Mouse (Mus musculus) embryonic facial prominence, embryonic 14.5 days (tissue): ENCODE results near the gene Srsf9. TPM values are rescaled to one million over a fixed set of nuclear protein-coding genes. Genes with fewer than 3 reads are reported as not detected.

Source experiments
- ATAC-seq: fragments of 200-750 bp; cut with Nextera tagmentation; 2 replicates; pipeline ENCODE4 v1.8.0; 2017; ENCODE audit warnings: low read depth, moderate number of reproducible peaks, moderate TSS enrichment
- DNase-seq: peaks from one replicate; pipeline ENCODE4 v3.0.0-alpha.2; 2015; ENCODE audit warnings: low spot score
- H3K27ac ChIP-seq: fragments of 300-500 bp; sonication (generic); replicated peaks from 2 replicates; pipeline ENCODE4 v1.5.1; 2014; ENCODE audit warnings: low read depth, mild to moderate bottlenecking, low read length, moderate library complexity
- H3K27me3 ChIP-seq: fragments of 300-500 bp; sonication (generic); replicated peaks from 2 replicates; pipeline ENCODE4 v1.6.1; 2014; ENCODE audit warnings: low read length; ENCODE audit not compliant: control insufficient read depth, insufficient read depth
- H3K36me3 ChIP-seq: fragments of 300-500 bp; sonication (generic); 2 replicates; pipeline ENCODE4 v1.6.1; 2014; ENCODE audit warnings: low read length, mixed read lengths; ENCODE audit not compliant: control insufficient read depth, insufficient read depth
- H3K4me1 ChIP-seq: fragments of 300-500 bp; sonication (generic); 2 replicates; pipeline ENCODE4 v1.6.1; 2014; ENCODE audit warnings: antibody characterized with exemption, low read length; ENCODE audit not compliant: control insufficient read depth, insufficient read depth
- H3K4me2 ChIP-seq: fragments of 300-500 bp; sonication (generic); 2 replicates; pipeline ENCODE4 v1.6.1; 2014; ENCODE audit warnings: low read depth, mild to moderate bottlenecking, low read length, moderate library complexity, mixed read lengths
- H3K4me3 ChIP-seq: fragments of 300-500 bp; sonication (generic); 2 replicates; pipeline ENCODE4 v1.5.1; 2014; ENCODE audit warnings: low read depth, mild to moderate bottlenecking, low read length
- H3K9ac ChIP-seq: fragments of 300-500 bp; sonication (generic); 2 replicates; pipeline ENCODE4 v1.6.1; 2014; ENCODE audit warnings: low read depth, mild to moderate bottlenecking, low read length, moderate library complexity, mixed read lengths
- H3K9me3 ChIP-seq: fragments of 300-500 bp; sonication (generic); 2 replicates; pipeline ENCODE4 v1.6.1; 2016; ENCODE audit warnings: low read length; ENCODE audit not compliant: control insufficient read depth
- WGBS: fragments of 180-500 bp; shearing (Covaris S2); extraction: QIAGEN DNeasy Blood & Tissue Kit; methylation state at CpG from one replicate; pipeline ENCODE4 v1.1.7; 2014; 5-methylcytosine and 5-hydroxymethylcytosine counted together
- polyA plus RNA-seq: library from polyadenylated mRNA; unstranded; fragments of >200 nt; fragmentation: Nextera tagmentation; extraction: Ambion mirVana; gene quantifications from 2 replicates; pipeline ENCODE4 v1.2.1, GENCODE M21; 2014

Srsf9 gene
- polyA plus RNA-seq: 203 and 230 TPM in 2 replicates

DNA sequence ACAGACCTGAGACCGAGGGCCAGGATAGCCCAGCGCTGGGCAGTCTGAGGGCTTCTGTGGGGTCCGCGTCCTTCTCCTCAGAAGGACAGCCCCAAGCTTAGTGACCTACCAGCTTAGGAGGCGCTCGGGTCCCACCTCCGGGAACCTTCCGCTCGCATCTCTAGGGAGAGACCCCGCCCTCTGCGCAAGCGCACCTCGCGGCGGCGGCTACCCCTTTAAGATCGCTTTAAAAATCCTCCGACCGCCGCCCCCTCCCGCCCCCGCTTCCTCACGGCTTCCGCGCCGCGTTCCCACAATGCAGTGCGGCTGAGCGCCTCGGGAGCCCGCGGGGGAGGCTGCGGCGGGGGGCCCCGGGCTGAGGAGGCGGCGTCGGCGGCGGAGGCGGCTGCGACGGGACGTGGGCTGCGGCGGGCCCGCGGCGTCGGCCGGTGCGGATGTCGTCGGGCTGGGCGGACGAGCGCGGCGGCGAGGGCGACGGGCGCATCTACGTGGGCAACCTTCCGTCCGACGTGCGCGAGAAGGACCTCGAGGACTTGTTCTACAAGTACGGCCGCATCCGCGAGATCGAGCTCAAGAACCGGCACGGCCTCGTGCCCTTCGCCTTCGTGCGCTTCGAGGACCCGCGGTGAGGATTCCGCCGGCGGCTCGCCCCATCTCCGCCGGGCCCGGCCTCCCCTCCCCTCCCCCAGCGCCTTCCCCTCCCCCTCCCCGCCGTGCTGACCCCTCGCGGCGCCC, at the start of gene Srsf9:
Srsf9 (plus strand) TSS at position 303 of the 735 bp plus-strand sequence.
- Histone ChIP-seq H3K4me2 (peak within 1 kb of the TSS; percentile 67), H3K9me3 (no peaks in the 10 kb centered on the region), H3K4me3 (peak within 1 kb of the TSS; percentile 92), H3K27ac (peak within 1 kb of the TSS; percentile 86), H3K27me3 (no peaks in the 10 kb centered on the region), H3K9ac (peak within 1 kb of the TSS; percentile 92), H3K36me3 (peaks cover 30% of the 10 kb centered on the region), H3K4me1 (peaks cover 17% of the 10 kb centered on the region)
- WGBS: 0% methylated on average over 37 of the region's 97 CpGs
- DNase-seq: peak; percentile 95
- peak; percentile 94 for ATAC-seq

- 83% methylated on average over 1 of the region's 1 CpGs for WGBS
- no peaks in the 10 kb centered on the region for H3K27me3 ChIP-seq
- H3K36me3 ChIP-seq: 0 out of 2 replicates have a peak, but pooled peaks cover under 1% of the 10 kb centered on the region
- H3K9me3 ChIP-seq: no peaks in the 10 kb centered on the region
- no peak for DNase-seq
- no peak overlapping the region for H3K9ac ChIP-seq
- H3K4me1 ChIP-seq: peaks cover 9% of the 10 kb centered on the region
- no peak overlapping the region for H3K4me3 ChIP-seq
- H3K27ac ChIP-seq: no peak overlapping the region
- ATAC-seq: no peak
- no peak overlapping the region for H3K4me2 ChIP-seq
Measured at GRCm38 (mm10) chr5:115278053-115278452, 48.9 kb upstream of the Srsf9 start.

- 48% methylated on average over 2 of the region's 2 CpGs for WGBS
- Histone ChIP-seq H3K9ac (no peak overlapping the region), H3K9me3 (no peaks in the 10 kb centered on the region), H3K27ac (no peak overlapping the region), H3K4me1 (peaks cover 5% of the 10 kb centered on the region), H3K4me2 (no peak overlapping the region), H3K27me3 (no peaks in the 10 kb centered on the region), H3K4me3 (no peak overlapping the region), H3K36me3 (peaks cover 7% of the 10 kb centered on the region)
- DNase-seq (no peak), ATAC-seq (no peak)
Measured at GRCm38 (mm10) chr5:115278785-115279184, 48.2 kb upstream of the Srsf9 start.

- peak; percentile 88; the same call in 1 of the 2 replicates for ATAC-seq
- WGBS: 4% methylated on average over 45 of the region's 45 CpGs
- Histone ChIP-seq H3K27ac (peak within 1 kb of the TSS; percentile 49; the same call in 1 of the 2 replicates), H3K27me3 (no peaks in the 10 kb centered on the region), H3K4me3 (peak within 1 kb of the TSS; percentile 86), H3K4me1 (peaks cover 5% of the 10 kb centered on the region), H3K9ac (peak within 1 kb of the TSS; percentile 86), H3K36me3 (peaks cover 14% of the 10 kb centered on the region), H3K4me2 (peak within 1 kb of the TSS; percentile 76), H3K9me3 (no peaks in the 10 kb centered on the region)
- peak; percentile 88 for DNase-seq
Measured at GRCm38 (mm10) chr5:115279226-115280049, 47.5 kb upstream of the Srsf9 start, which contains the start of gene Coq5. Gene Coq5, plus strand, starts transcription at chr5:115279666.

- peaks cover 5% of the 10 kb centered on the region for H3K4me1 ChIP-seq
- no peak overlapping the region for H3K27ac ChIP-seq
- 5% methylated on average over 17 of the region's 17 CpGs for WGBS
- DNase-seq (no peak), ATAC-seq (0 out of 2 replicates have a peak, but pooled peaks have one; percentile 24)
- no peaks in the 10 kb centered on the region for H3K27me3 ChIP-seq
- peaks cover 21% of the 10 kb centered on the region for H3K36me3 ChIP-seq
- no peaks in the 10 kb centered on the region for H3K9me3 ChIP-seq
- H3K9ac ChIP-seq: peak overlapping the region; percentile 86
- H3K4me3 ChIP-seq: peak overlapping the region; percentile 86
- peak overlapping the region; percentile 76 for H3K4me2 ChIP-seq
Measured at GRCm38 (mm10) chr5:115280050-115280687, 46.8 kb upstream of the Srsf9 start.

GRCm38 (mm10) chr5:115284735-115285134, 42.2 kb upstream of the Srsf9 start:
- no peak for DNase-seq
- Histone ChIP-seq H3K4me3 (no peak overlapping the region), H3K27ac (no peak overlapping the region), H3K9ac (no peak overlapping the region), H3K4me2 (no peak overlapping the region), H3K27me3 (no peaks in the 10 kb centered on the region), H3K4me1 (peaks cover 5% of the 10 kb centered on the region), H3K9me3 (no peaks in the 10 kb centered on the region), H3K36me3 (peaks cover 46% of the 10 kb centered on the region)
- ATAC-seq: no peak
- 88% methylated on average over 3 of the region's 3 CpGs for WGBS

GRCm38 (mm10) chr5:115294173-115294572, 32.8 kb upstream of the Srsf9 start:
- H3K4me3 ChIP-seq: no peak overlapping the region
- H3K9ac ChIP-seq: no peak overlapping the region
- no peaks in the 10 kb centered on the region for H3K9me3 ChIP-seq
- H3K4me1 ChIP-seq: peaks cover 6% of the 10 kb centered on the region
- no peak for DNase-seq
- no peak overlapping the region for H3K4me2 ChIP-seq
- no peak for ATAC-seq
- peaks cover 65% of the 10 kb centered on the region for H3K36me3 ChIP-seq
- H3K27me3 ChIP-seq: no peaks in the 10 kb centered on the region
- WGBS: 90% methylated on average over 8 of the region's 8 CpGs
- no peak overlapping the region for H3K27ac ChIP-seq

- Histone ChIP-seq H3K36me3 (peaks cover 50% of the 10 kb centered on the region), H3K27ac (0 out of 2 replicates have a peak overlapping the region, but pooled peaks have one; percentile 21), H3K27me3 (no peaks in the 10 kb centered on the region), H3K4me3 (no peak overlapping the region), H3K9me3 (no peaks in the 10 kb centered on the region), H3K4me2 (no peak overlapping the region), H3K4me1 (peaks cover 10% of the 10 kb centered on the region), H3K9ac (peak overlapping the region; percentile 30; the same call in 1 of the 2 replicates)
- WGBS: 80% methylated on average over 10 of the region's 10 CpGs
- DNase-seq: no peak
- ATAC-seq: no peak
Measured at GRCm38 (mm10) chr5:115296347-115296746, 30.6 kb upstream of the Srsf9 start.
